Mouse (Mus musculus) small intestine, adult 2 months (tissue): ENCODE measurements around the gene Gm36210.

Experiments
- CTCF ChIP-seq: fragments of 200-500 bp; IDR thresholded peaks from 2 replicates; pipeline ENCODE4 v1.5.1; 2012; ENCODE audit warnings: low read depth, mild to moderate bottlenecking, control low read depth, inconsistent platforms, low read length, moderate library complexity, mixed read lengths; ENCODE audit not compliant: insufficient replicate concordance, insufficient read length; ENCODE audit errors: extremely low read depth
- POLR2A ChIP-seq: fragments of 200-500 bp; IDR thresholded peaks from 2 replicates; pipeline ENCODE4 v1.6.1; 2012; ENCODE audit warnings: low read depth, mild to moderate bottlenecking, control low read depth, inconsistent platforms, low read length, moderate library complexity

GRCm38 (mm10) chr7:4895186-4895585, 11.1 kb downstream of the Gm36210 start:
- TF ChIP-seq POLR2A (no peak), CTCF (no peak)
